Mouse (Mus musculus): ENCODE data around the gene Pdzd9.
"Not testable (repeated sequence)": the region's sequence is repeated elsewhere in the genome, so short reads cannot be mapped to it uniquely, and the experiment has no call there.

Gene Pdzd9

DNA sequence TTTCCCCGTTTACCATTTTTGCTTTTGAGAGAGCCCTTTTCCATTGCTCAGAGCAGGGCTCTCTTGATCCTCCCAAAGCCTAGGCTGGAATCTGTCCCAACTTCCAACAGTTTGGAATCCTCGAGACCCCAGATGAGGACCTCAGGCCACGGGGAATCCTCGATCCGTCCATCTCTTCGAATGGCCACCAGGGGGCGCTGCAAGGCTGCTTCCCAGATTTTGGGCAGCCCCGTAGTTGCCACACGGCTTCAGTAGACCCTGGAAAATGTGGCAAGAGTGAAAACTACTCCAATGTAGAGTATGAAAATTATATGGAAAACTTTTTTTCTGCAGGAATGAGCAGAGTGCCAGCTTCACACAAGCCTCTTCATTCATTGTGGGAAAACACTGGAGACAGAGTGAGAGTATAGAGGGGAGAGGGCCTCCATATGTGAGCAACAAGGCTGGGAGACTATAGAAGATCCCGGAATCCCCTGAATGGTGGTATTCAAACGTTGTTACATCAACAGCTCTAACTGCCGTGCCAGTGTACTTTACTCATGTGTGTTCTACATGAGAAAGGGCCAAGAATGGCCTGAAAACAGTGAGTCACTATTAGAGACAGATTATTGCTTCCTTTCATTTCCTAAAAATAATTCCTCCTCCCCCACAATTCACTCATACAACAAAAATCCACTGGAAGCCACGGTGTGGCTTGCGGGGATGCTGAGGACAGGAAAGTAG lies at the start of gene Pdzd9:
Pdzd9 (minus strand) TSS at position 191 of the 723 bp plus-strand sequence.
- peak; percentile 19 for DNase-seq

DNA sequence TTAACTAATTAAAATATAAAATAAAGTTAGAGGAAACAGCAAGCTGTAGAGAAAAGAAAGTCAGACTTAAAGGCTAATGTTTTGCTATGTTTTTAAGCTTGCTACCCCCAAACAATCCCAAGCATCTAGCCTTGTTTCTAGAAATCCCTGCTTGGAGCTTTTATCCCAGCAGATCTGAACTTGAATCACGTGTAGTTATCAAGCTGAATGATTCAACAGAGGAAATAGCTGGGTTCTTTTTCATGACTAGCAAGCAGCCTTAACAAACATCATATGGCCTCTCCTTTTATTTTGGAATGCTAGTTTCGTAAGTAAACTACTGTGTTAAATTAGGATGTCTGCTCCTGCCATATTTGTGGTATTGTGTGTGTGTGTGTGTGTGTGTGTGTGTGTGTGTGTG lies 47.1 kb upstream of the Pdzd9 start:
- no peak for DNase-seq

DNA sequence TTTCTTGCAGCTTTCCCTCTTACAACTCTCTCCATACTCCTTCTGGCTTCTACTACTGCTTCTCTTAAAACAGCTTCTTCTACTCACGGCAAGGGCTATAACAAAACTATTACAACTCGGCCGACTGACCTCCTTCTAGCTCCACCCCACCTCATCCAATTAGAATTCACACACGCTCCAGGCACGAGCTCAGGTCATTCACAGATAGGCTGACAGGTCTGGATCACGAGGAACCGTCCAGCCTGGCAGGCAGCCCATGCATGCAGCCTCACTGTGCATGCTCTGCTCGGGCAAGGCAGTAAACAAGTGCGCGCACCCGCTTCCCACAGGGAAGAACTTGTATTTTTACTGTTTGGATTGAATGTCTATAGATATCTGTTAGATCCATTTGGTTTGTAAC lies 43.8 kb upstream of the Pdzd9 start:
- DNase-seq: not testable (repeated sequence)

DNA sequence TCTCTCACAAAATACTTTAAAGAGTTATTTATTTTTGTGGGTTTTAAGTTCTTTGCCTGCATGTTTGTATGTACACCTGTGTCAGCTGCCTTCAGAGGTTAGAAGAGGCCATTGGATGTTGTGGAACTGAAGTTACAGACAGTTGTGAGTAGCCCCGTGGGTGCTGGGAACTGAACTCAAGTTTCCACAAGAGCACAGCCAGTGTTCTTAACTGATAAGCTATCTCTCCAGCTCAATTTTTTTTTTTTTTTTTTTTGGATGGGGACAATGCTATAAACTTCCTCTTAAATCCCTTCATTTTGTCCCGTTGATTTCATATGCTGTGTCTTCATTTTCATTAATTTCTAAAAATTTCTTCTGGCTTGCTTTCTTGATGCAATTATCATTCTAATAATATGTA lies 43.1 kb upstream of the Pdzd9 start:
- no peak for DNase-seq

DNA sequence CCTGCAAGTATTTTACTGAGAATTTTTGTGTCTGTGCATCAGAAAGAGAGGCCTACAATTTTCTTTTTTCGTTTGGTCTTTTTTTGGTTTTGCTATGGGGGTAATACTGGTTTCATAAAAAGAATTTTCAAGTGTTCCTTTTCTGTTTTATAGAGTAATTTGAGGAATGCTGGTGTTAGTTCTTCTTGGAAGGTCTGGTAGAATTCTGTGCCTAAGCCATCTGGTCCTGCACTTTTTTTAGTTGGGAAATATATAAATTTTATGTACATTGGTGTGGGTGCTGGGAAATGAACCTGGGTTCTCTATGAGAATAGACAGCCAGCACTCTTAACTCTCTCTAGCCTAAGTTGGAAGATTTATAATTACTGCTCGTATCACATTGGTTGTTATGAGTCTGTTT lies 41.9 kb upstream of the Pdzd9 start:
- no peak for DNase-seq

DNA sequence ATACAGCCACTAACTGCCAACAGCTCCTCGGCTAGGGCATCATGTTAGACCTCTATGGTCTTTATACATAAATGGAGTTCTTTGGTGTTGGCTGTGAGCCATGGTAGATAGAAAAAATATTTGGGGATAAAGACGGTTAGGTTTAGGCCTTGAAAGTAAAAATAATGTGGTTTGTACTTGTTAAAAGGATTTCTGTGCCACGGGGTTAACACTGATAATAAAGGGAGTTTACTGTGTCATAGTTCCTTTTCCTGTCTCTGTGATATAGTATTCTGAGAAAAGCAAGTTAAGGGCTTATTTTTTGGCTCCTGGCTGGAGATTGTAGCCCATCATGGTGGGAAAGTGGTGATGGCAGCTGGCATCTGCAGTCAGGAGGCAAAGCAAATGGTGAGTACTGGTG lies 33.7 kb upstream of the Pdzd9 start:
- no peak for DNase-seq

DNA sequence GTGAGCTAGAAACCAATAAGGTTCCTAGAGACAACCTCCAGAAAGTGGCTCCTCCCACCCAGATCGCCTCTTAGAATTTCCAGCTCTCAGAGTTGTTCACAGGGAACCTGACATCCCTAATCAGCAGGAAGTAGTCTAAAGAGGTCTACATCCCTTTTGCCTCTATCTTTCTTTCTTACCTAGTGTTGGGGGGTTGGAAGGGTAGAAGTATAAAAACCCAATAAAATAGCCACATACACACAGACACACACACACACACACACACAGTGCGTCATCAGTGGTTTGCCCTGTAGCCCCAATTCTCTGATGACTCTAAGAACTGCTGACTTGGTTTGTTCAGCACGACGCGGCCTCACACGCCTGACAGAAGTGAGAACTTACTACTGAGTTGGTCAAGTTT lies 29.4 kb upstream of the Pdzd9 start:
- DNase-seq: no peak

DNA sequence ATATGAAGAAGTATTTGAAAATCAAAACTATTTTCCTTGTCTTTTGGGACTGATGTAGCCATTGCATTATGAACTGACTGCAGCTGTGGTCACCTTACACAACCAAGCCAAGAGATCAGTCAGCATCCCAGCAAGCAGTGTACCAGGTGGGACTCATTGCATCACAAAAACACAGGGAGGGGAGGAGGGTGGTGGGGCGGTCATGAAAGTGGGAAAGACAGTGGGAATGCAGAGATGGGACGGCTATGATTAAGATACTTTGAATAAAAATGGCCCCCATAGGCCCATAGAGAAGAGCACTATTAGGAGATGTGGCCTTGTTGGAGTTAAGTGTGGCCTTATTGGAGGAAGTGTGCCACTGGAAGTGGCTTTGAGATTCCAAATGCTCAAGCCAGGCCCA lies 26.2 kb upstream of the Pdzd9 start:
- no peak for DNase-seq

DNA sequence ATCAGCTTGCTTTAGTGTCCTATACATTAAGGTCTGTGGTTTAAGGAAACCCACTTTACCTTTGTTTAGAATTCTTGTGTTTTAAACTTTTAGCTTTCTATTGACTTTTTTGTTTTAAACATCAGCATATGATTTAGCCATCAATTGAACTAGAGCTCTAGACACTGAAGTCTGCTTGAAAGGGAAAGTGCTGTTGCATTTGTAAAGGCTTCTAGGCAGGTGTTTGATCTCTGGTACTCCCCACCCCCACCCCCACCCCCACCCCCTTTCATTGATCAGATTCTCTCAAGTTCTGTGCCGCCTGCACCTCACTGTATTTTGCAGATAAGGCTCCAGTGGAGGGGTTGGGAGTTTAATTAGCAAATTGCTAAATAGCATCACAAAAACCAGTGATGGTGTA lies 25.5 kb upstream of the Pdzd9 start:
- DNase-seq: no peak

DNA sequence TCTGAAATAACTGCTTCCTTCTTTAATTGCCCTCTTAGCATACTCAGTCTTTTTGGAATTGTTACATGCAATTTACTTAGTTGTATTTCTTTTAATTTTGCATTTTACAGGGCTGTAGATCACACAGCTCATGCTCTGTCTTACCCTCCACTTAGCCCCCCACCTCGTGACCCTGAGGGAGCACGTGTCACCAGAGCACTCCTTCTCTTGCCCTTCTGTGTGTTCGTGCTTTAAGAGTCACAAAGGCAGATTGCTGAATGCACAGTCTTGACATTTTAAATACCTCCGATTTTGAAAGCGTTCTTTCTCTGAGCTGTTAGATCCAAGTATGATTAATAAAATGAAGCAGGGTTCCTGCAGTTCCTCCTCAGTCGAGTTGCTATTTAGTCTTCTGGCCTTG lies 25.1 kb upstream of the Pdzd9 start:
- DNase-seq: no peak

DNA sequence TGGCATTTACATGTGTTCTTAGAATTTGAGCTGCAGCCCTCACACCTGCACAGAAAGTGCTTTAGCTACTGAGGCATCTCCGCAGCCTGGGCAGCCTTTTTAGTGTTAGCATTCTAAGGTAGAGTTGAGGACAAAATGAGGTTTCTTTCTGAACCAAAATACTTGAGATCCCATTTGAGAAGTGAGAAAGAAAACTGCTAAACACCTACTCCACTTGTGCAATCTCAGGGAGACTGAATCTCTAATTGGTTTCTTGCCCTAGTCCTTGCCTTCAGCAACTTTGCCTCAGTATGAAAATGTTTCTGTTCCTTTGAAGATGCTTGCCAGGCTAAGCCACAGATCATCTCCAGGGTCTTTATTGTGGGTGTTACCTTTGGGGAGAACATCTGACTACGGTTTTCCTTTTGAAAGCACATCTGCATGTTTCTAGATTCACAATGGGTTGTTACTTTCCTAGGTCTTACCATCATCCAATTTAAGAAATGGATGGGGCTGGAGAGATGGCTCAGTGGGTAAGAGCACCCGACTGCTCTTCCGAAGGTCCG lies 23.8 kb upstream of the Pdzd9 start:
- no peak for DNase-seq

DNA sequence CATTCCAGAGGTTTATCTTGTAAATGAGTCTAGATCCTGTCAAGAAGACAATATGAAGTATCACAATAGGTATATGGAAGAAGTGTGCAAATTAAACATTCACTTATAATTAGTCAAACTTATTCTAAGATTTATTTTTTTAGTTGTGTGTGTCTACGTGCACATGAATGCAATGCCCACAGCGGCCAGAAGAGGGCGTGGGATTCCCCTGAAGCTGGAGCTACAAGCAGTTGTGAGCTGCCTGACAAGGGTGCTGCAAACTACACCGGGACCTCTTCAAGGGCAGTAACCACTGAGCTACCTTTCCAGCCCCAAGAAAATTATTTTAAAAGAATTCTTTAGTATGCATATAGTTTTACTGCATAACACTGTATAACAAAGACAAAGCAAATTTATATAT lies 20.5 kb upstream of the Pdzd9 start:
- DNase-seq: no peak

DNA sequence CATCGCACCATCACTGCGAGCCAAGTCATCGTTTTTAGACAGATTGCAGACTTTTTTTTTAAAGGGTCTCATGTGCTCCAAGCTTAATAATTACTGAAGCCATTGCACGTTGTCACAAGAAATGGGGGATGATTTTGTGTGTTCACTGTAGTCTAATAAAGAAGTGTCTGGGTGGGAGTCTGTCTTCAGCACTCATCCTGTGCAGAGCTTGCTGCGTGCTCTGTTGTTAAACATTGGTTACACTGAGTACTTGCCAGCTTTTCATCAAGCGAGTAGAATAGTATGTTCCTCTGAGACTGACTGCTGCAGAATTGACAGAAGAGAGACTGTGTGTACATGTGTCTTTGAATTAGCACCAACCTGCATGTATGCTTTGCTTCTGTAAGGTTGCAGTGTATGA lies 15.1 kb upstream of the Pdzd9 start:
- peak; percentile 59 for DNase-seq

DNA sequence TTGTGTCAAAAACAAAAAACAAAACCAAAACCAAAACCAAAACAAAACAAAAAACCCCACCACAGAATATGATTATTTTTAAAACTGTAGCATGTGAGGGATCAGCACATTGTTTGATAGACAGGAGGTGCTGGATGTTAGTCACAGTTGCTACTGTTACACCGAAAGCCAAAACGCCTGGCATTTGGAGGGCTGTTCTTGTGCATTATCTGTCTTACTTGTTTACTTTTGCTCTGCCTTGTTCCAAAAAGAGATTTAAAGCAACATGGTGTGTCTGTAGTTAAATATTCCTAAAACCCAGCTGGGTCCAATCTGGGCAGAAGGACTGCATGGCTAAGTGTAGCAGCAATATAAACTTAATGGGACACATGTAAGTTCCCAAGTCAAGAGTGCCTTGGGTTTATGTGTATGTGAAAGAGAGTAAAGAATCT lies 14.6 kb upstream of the Pdzd9 start:
- peak; percentile 59 for DNase-seq

DNA sequence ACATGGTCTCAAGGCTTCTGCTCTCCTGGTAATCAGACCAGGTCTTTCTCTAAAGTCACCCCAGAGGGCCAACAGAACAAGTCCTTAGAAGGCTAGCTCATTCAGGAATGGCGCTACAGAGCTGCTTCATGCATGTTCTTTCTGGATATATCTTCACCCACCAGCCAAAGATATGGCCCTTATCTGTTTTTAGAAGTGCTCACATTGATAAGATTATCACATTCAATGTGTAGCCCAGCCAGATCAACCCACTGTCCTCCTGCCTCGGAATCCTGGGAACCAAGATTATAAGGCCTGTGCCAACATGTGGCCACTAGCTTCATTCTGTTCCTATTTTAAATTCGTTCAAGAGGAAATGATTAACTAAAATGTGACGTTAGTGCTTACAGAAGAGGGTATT lies 11.9 kb upstream of the Pdzd9 start:
- no peak for DNase-seq

DNA sequence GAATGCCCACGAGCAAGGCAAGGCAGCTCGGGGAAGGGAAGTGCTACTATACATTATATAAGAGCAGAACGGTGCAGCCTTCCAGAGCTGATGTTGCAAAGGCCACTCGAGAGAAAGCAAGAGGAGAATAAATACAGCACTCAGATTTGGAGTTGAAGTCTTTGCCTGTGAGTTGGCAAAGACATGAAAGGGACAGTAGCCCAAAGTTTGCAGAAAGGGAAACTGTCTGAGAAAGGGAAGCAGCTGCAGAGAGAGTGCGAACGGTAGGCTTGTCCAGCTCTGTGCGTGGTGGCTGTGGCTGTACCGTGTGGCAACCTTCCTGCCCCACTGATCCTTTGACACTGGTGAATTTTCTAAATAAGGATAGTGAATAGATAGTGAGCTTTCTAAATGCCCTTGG lies 8.9 kb upstream of the Pdzd9 start:
- no peak for DNase-seq

DNA sequence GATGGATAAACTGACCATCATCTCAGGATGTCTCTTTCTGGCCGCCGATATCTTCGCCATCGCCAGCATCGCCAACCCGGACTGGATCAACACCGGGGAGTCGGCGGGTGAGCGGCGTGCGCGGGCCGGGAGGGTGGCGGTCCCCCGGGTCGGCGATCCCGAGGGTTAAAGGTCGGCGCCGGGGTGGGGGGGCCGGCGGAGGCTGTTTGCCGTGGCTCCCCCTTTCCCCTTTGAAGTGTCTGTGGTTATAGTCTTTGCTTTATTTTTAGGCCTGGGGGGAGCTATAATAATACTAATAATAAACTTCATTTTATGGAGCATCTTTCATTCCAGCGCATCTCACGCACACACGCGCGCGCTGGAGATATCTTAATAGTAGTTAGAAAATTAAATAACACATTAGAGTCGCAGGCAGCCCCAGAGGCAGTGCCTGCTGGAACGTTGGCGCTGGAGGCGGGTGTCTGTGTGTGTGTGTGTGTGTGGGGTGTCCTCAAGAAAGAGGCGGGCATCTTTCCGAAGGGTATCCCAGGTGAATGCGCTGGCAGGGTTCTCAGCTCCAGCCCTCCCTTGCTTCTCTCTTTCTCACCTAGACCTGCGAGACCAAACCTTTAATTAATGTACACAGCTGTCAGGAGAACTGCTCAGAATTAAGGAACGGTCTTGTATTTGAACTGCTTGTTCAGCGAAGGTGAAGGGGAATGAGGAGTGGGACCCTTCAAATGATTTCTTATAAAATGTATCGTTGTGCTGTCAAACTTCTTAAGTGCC lies 7.8 kb upstream of the Pdzd9 start:
- DNase-seq: peak; percentile 32

DNA sequence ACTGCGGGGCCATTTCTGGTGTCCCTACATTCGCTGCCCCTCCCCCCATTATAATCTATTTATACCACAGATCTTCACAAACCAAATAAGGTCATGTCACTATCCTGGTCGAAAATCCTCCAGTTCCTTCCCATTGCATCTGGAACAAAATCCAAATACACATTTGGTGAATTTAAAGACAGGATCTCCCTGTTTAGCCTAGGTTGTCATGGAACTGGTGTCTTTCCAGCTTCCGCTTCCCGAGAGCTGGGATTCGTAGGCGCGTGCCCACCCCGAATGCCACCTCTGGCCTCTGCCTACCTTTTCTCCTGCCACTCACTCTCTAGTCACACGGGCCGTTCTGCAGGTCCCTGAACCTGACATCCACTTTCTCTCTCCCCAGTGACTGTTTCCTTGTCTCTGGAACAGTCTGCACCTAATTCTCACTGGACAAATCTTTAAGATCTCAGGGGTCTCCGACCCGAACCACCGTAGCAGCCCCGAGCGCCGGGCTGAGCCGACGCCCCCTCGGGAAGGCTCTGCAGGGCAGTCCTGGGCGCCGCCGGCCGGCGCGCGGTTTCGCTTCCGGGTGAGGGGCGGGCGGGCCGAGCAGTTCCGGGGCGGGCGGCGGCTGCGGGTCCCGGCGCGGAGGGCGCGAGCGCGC lies 7.0 kb upstream of the Pdzd9 start, which contains the start of gene Mosmo:
Mosmo (plus strand) TSS at position 618 of the 643 bp plus-strand sequence.
- DNase-seq: peak; percentile 42

DNA sequence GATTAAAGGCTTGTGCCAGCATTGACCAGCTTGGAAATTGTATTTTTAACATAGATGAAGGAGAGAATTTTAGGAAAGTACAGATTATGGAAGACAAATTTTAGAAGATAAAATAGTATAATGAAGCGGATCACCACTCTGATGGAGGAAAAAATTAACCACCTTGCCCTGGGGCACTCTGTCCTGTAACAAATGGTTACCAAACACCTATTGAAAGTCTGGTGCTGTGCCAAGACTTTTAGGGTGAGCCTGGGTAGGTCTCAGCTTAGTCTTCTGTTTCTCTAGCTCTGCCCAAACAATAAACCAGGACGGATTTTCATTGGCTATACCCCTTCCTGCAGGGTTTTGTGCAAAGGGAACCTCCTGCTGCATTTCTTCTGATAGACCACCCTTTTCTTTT lies 1.1 kb upstream of the Pdzd9 start:
- DNase-seq: no peak

DNA sequence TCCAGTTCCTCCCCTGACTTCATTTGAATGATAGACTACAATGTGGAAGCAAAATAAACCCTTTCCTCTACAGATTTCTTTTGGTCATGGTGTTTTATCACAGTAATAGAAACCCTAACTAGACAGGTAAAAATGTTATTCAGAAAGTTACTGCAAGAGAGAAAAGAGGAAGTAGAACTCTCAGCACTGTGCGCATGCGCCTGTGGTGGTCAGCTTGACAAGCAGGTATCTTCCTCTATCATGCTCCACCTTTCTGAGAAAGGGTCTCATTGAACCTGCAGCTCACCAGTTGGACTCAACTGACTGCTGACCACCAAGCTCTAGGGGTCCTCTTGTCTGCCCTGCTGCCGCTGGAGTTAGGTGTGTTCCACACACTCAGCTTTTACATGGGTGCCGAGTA lies 8.1 kb downstream of the Pdzd9 start:
- no peak for DNase-seq

DNA sequence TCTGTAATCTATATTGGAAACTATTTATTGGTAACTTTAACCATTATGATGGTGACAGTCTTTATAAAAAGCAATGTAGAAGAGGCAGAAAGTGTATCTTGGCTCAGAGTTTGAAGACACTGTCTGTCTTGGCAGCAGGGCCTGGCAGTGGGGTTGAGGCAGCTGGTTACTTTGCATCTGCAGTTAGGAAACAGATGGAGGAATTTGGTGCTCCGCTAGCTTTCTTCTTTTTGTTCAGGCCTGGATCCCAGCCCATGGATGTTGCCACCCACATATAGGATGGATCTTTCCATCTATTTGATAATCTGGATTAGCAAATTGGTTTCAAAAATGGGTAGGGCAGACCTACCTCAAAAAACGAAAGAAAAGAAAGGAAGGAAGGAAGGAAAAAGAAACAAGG lies 22.3 kb downstream of the Pdzd9 start:
- DNase-seq: peak; percentile 76

DNA sequence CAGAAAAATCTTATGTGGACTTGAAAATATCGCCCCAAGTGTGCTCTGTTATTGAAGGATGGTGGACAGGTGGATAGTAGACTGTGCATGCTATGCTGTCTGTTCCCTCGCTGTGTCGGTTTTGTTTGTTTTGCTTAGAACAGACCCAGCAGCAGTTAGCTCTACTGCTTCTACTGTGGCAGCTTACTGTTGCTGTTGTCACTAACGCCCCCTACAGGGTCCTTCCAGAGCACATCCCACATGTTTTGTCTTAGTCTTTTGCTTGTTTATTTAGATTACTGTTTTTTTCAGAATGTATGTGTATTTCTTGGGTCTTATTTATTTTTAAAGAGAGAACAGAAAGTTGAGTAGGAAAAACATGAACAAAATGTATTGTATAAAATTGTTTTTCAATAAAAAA lies 26.9 kb downstream of the Pdzd9 start:
- DNase-seq: no peak

DNA sequence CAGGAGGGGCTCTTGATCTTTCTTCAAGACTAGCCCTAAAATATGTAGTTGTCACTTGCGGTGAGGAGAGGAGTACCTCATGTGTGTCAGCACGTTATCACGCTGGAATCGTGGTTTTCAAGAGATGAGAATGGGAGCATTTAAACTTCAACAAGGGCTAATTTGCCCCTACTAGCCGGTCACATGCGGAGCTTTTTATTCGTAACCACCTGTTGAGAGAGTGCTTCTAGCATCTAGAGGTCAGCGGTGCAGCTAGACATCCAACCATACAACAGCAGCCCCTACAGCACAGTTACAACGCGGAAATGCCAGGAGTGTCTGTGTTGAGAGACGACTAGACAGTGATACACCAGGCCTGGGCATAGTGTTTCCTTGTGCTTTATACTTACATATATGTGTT lies 34.3 kb downstream of the Pdzd9 start:
- DNase-seq: no peak

DNA sequence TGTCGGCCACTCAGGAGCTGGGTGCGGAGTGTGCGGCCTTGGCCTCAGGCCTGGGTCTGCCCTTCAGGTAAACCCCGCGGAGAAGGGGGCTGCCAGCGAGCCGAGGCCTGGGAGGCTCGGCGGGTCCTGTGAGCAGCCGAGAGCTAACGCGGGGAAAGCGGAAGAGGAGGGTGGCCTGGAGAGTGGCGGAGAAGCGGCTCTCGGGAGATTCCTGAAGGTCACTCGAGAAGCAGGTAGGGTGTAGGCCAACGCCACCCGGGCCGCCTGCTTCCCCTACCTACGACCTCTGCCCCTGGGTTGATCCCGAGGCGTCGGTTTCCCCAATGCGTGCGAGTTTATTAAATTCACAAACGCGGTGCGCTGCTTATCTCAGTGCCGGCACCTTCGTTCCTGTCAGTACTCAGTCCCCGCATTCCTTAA lies 34.8 kb downstream of the Pdzd9 start:
- DNase-seq: no peak
